9 mouse cellular contexts compared by ENCODE assay signal in the genomic region with DNA sequence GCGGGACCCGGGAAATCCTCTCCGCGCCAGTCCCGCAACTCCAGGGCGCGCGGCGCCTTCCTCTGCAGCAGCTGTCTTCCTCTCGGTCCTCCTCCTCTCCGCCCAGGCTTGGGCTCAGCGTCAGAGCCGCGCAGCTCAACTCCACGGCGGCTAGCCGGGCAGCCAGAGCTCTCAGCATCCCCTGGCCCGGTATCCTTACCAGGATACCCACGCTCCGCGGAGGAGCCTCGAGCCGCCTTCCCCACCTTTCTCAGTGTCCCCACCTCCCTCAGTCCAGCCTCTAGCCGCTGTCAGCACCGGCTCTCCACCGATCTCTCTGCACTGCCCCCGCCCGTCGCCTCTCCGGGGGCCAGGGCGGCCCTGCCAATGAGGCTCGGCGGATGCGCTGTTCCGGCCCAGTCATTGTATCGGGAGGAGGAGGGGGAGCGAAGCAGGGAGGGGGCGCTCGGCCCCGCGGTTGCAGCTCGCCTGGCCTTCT. TPM values are rescaled to one million over a fixed set of nuclear protein-coding genes. Genes with fewer than 3 reads are reported as not detected.
A peak's percentile ranks its signal among the peaks of the same experiment; 100 is the strongest.
DNase-seq lines count a peak whose midpoint lies in the region; ATAC-seq and TF ChIP-seq lines count a peak whose summit lies in the region.
"Had no signal": no experiment of that assay in that cellular context is flagged by ENCODE, and none has a peak within 500 bp of the region (broad histone marks: within the 10 kb centered on the region; RNA-seq: fewer than 3 reads in every experiment).

A gene (minus strand): TSS at position 276 of the 478 bp plus-strand sequence.

- no peaks in the 10 kb centered on the region for H3K4me1 ChIP-seq in erythroblast, embryonic 14.5 days (ENCODE audit: control insufficient read depth)
- H3K4me1 ChIP-seq in embryonic facial prominence, embryonic 10.5 days = peaks cover 42% of the 10 kb centered on the region
- no peaks in the 10 kb centered on the region; the same call in 1 of the 2 replicates for H3K4me1 ChIP-seq in intestine, postnatal 0 days (replicated peaks; ENCODE audit: control insufficient read depth, insufficient read depth, low read length)

- peak within 1 kb of the TSS; percentile 12 for H3K4me3 ChIP-seq in erythroblast, embryonic 14.5 days (replicated peaks)
- peak within 1 kb of the TSS; percentile 89 for H3K4me3 ChIP-seq in embryonic facial prominence, embryonic 10.5 days
- H3K4me3 ChIP-seq in intestine, postnatal 0 days (ENCODE audit: low read depth, low read length) = peak within 1 kb of the TSS; percentile 52
- H3K4me3 ChIP-seq: myocyte had no signal

- H3K27me3 ChIP-seq in erythroblast, embryonic 14.5 days (ENCODE audit: control insufficient read depth) = peaks cover 33% of the 10 kb centered on the region
- peaks cover 31% of the 10 kb centered on the region for H3K27me3 ChIP-seq in embryonic facial prominence, embryonic 10.5 days (replicated peaks; ENCODE audit: low read depth, poor library complexity, severe bottlenecking)
- H3K27me3 ChIP-seq in intestine, postnatal 0 days (replicated peaks; ENCODE audit: control insufficient read depth, insufficient read depth, low read length) = peaks cover 8% of the 10 kb centered on the region; the same call in 1 of the 2 replicates

- intact Hi-C loops in left cerebral cortex, postnatal 14 days (cut with DNase I) = loop anchor here (10.0 kb wide), 1 partner anchor 97 kb away; no protein-coding TSS in a partner anchor

- WGBS in embryonic facial prominence, embryonic 10.5 days = under 1% methylated on average over 42 of the region's 42 CpGs
- 0% methylated on average over 42 of the region's 42 CpGs for WGBS in intestine, postnatal 0 days

- no peak for ATAC-seq in erythroblast, adult 5-6 weeks (replicated peaks; ENCODE audit: low FRiP score, poor library complexity, severe bottlenecking)
- ATAC-seq in intestine, postnatal 0 days = peak; percentile 41; the same call in 1 of the 2 replicates
- peak; percentile 54 for ATAC-seq in megakaryocyte progenitor cell, adult 5-6 weeks (replicated peaks; ENCODE audit: poor library complexity)

- no peaks in the 10 kb centered on the region for H3K9me3 ChIP-seq in erythroblast, embryonic 14.5 days (ENCODE audit: control insufficient read depth, low read length)
- H3K9me3 ChIP-seq in embryonic facial prominence, embryonic 10.5 days = no peaks in the 10 kb centered on the region
- H3K9me3 ChIP-seq in intestine, postnatal 0 days (ENCODE audit: control insufficient read depth) = no peaks in the 10 kb centered on the region

- TF ChIP-seq CTCF in intestine, postnatal 0 days (IDR thresholded peaks at IDR 0.05; ENCODE audit: low read depth) = no peak

- H3K4me2 ChIP-seq in intestine, postnatal 0 days (replicated peaks; ENCODE audit: low read depth) = peak within 1 kb of the TSS; percentile 86

- no peaks in the 10 kb centered on the region for H3K36me3 ChIP-seq in erythroblast, embryonic 14.5 days (ENCODE audit: control insufficient read depth)
- no peaks in the 10 kb centered on the region; the same call in 1 of the 2 replicates for H3K36me3 ChIP-seq in embryonic facial prominence, embryonic 10.5 days (replicated peaks)
- no peaks in the 10 kb centered on the region for H3K36me3 ChIP-seq in intestine, postnatal 0 days (ENCODE audit: control insufficient read depth, insufficient read depth)

- H3K27ac ChIP-seq in embryonic facial prominence, embryonic 10.5 days (replicated peaks) = peak within 1 kb of the TSS; percentile 88
- H3K27ac ChIP-seq in intestine, postnatal 0 days (ENCODE audit: low read depth, low read length) = no peak within 1 kb of the TSS

- H3K9ac ChIP-seq in intestine, postnatal 0 days (ENCODE audit: low read depth, low read length) = peak within 1 kb of the TSS; percentile 37; the same call in 1 of the 2 replicates

- DNase-seq in embryonic facial prominence, embryonic 10.5 days (ENCODE audit: low spot score) = peak; percentile 89
- peak; percentile 97 for DNase-seq in heart, adult 11 months
- DNase-seq in left cerebral cortex, postnatal 14 days (ENCODE audit: low spot score in 2 of 2) = peak; percentile 56 to 62
- peak; percentile 9 for DNase-seq in skeletal muscle tissue, adult 2 months (ENCODE audit: low read depth, low spot score)

RNA-seq across cellular contexts. Expression of the gene that starts here (rescaled TPM):
- 0.01 TPM in 1 of 2 replicates, not detected in the other for polyA plus RNA-seq in erythroblast, embryonic 14.5 days (2012)
- 4.8 and 6.1 TPM in 2 replicates for total RNA-seq in erythroblast, adult 5-6 weeks (2015; ENCODE audit: low replicate concordance)
- total RNA-seq in erythroblast, adult 5-6 weeks (2017; ENCODE audit: low replicate concordance) = 2.9 and 3.2 TPM in 2 replicates
- polyA plus RNA-seq in embryonic facial prominence, embryonic 10.5 days (2016; fragmentation: Nextera tagmentation; extraction: Ambion mirVana) = 16.9 and 19.2 TPM in 2 replicates
- 5.1 and 5.7 TPM in 2 replicates for polyA plus RNA-seq in intestine, postnatal 0 days (2015; fragmentation: Nextera tagmentation; extraction: Ambion mirVana)
- total RNA-seq in left cerebral cortex, postnatal 14 days (2021) = 10 to 100 TPM; 19.5 to 21.0 TPM
- total RNA-seq in megakaryocyte progenitor cell, adult 5-6 weeks (2015) = 5.0 and 5.6 TPM in 2 replicates
- total RNA-seq in megakaryocyte progenitor cell, adult 5-6 weeks (2017) = 7.8 and 9.6 TPM in 2 replicates

Comparison
In these comparisons a context has a peak if more than half of its experiments do, and no peak if none do; other contexts are left out.
1. H3K4me3 ChIP-seq: peak in every context shown above with its lines; median percentile 89 in embryonic facial prominence, embryonic 10.5 days; 52 in intestine, postnatal 0 days; 12 in erythroblast, embryonic 14.5 days.
2. DNase-seq: peak in every context shown above with its lines; median percentile 97 in heart, adult 11 months; 89 in embryonic facial prominence, embryonic 10.5 days; 59 in left cerebral cortex, postnatal 14 days; 9 in skeletal muscle tissue, adult 2 months.